Mouse (Mus musculus): Measurements from ENCODE around the gene Sumo1. TPM values are rescaled to one million over a fixed set of nuclear protein-coding genes. Genes with fewer than 3 reads are reported as not detected.

Sumo1 gene
- polyA plus RNA-seq, 1 experiment from 2014 or later, result 375 TPM

DNA sequence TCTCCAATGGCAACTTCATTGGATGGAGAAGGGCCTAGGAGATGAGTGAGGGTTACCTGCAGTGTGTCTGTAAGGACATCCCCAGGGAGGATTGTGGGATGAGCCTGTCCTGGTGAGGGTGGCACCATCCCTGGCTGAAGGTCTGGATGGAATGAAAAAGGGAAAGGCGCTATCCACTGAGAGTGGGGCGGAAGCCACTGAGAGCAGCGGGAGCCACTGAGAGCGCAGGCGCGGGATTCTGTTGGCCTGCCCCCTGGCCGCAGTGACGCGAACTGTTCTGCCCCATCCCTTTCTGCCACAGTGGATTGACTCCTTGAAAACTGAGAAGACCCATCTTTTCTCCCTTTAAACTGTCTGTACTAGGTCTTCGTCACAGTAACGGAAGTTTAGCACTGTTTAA lies 66.7 kb downstream of the Sumo1 start:
- Histone ChIP-seq H3K36me3 (no peaks in the 10 kb centered on the region), H3K27me3 (replicated peaks) (no peaks in the 10 kb centered on the region), H3K4me1 (replicated peaks) (no peaks in the 10 kb centered on the region), H3K27ac (no peak overlapping the region), H3K4me2 (replicated peaks) (no peak overlapping the region), H3K9me3 (no peaks in the 10 kb centered on the region), H3K4me3 (replicated peaks) (no peak overlapping the region), H3K9ac (no peak overlapping the region)
- WGBS, result 33% methylated on average over 11 of the region's 11 CpGs
- no peak for ATAC-seq

DNA sequence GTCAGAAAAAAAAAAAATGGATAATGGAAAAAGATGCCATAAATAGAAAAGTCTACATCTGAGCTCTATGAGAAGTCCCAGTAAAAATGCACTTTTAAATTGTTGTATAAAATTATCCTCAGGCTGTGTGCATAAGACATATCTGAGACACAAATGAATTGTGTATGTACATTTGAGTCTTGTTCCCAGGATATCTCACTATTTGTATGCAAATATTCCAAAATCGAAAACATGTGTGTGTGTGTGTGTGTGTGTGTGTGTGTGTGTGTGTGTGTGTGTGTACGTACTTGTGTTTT lies 67.3 kb downstream of the Sumo1 start:
- no peak for ATAC-seq
- Histone ChIP-seq H3K27me3 (replicated peaks) (no peaks in the 10 kb centered on the region), H3K27ac (no peak overlapping the region), H3K9me3 (no peaks in the 10 kb centered on the region), H3K9ac (no peak overlapping the region), H3K36me3 (no peaks in the 10 kb centered on the region), H3K4me3 (replicated peaks) (no peak overlapping the region), H3K4me1 (replicated peaks) (no peaks in the 10 kb centered on the region), H3K4me2 (replicated peaks) (no peak overlapping the region)
- WGBS, result 97% methylated on average over 2 of the region's 2 CpGs

DNA sequence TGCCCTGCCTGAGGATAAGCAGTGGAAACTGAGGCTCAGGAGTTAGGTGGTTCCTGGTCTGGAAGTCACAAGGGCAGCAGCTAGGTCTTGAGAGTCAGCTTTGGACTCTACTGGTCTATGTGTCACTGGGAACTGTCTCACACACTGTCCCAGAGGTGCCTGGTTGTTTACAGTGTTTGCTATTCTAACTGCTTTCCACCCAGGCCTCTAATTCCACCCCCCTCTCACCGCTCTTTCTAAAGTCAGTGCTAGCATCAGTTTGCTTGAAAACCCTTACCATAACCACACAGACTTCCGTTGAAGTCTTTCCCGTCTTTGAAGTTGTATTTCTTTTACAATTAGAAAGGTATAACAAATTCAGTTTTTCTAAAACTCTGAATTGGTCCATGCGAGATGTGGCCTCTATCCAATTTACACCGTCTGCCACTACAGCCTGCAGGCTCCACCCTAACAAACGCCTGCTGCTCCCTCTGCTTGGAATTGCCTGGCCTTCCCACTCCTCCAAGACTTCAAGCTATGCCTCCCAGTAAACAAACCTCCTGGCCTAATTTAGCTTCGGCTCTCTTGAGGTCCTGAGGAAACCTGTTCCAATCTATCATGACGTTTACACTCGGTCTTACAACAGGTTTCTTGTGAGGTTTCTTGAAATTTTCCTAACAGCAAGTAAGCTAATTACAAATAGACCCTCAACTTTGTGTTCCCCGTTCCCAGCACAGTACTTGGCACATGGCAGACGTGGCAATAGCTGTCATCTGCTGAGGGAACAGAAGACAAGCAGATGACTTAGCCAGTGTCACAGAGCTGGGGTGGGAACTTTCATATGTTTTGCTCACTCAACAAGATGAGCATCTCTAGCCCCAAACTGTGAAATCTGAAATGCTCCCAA lies 67.9 kb downstream of the Sumo1 start:
- no peak for ATAC-seq
- WGBS, result 41% methylated on average over 11 of the region's 11 CpGs
- no peaks in the 10 kb centered on the region for H3K36me3 ChIP-seq

DNA sequence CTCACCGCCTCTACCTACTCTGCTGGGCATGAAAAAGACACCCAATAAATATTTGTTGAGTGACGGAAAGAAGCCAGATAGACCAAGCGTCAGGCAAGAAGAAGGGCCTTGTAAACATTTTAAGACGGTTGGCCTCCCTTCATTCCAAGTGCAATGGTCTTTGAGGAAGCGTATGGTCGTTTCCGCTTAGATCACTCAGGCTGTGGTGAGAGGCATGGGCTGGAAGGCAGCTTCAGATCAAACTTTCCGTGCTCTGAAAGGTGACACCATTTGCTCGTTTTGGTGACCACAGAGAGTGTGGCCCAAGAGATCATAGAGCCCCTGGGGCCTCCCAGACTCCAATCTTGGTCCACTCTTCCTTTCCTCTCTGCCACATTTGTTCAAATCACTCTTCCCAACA lies 75.0 kb downstream of the Sumo1 start:
- no peak for ATAC-seq
- no peak overlapping the region for H3K4me3 ChIP-seq (replicated peaks)
- H3K9ac ChIP-seq, result no peak overlapping the region
- no peak overlapping the region for H3K4me2 ChIP-seq (replicated peaks)
- no peaks in the 10 kb centered on the region for H3K9me3 ChIP-seq
- no peak overlapping the region for H3K27ac ChIP-seq
- H3K27me3 ChIP-seq (replicated peaks), result peaks cover 3% of the 10 kb centered on the region; the same call in 1 of the 2 replicates
- H3K36me3 ChIP-seq, result no peaks in the 10 kb centered on the region
- H3K4me1 ChIP-seq (replicated peaks), result 0 out of 2 replicates have a peak, but pooled peaks cover 4% of the 10 kb centered on the region
- WGBS, result 77% methylated on average over 9 of the region's 9 CpGs

More for the DNA sequence above, 67.9 kb downstream of the Sumo1 start:
- Histone ChIP-seq H3K27me3 (replicated peaks) (no peaks in the 10 kb centered on the region), H3K4me3 (replicated peaks) (no peak overlapping the region), H3K9ac (no peak overlapping the region), H3K4me2 (replicated peaks) (no peak overlapping the region), H3K27ac (no peak overlapping the region), H3K4me1 (replicated peaks) (no peaks in the 10 kb centered on the region), H3K9me3 (no peaks in the 10 kb centered on the region)

DNA sequence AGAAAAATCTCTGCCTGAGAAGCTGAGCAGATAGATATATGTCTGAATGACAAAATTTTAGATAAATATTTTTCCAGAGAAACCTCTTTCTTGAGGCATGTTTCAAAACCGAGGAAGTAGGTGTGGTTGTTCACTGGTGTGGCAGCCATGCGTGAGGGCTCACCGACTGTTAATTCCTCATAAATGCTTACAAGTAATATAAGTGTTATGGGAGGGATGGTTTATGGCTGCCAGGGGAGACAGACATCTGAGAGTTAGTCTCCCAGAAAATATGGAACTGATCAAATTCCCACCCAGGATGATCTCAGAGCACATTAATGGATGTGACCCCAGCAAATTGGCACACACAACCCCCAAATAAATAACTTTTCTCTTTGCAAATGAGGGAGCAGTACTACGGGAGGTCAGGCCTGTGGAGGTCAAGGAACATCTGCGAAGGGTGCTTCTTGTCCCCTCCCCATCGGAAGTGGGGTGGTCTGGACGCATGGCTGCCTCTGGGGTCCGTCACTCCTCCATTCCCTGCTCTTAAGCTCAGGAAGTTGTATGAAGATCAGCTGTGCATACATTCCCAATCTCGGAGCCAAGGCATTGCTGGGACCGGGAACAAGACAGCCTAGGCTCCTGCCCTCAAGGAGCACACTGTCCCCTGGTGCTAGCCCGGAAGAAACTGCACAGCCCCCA lies 75.9 kb downstream of the Sumo1 start:
- Histone ChIP-seq H3K27ac (no peak overlapping the region), H3K27me3 (replicated peaks) (peaks cover 3% of the 10 kb centered on the region; the same call in 1 of the 2 replicates), H3K4me1 (replicated peaks) (0 out of 2 replicates have a peak, but pooled peaks cover 4% of the 10 kb centered on the region), H3K4me2 (replicated peaks) (no peak overlapping the region), H3K9me3 (no peaks in the 10 kb centered on the region), H3K36me3 (no peaks in the 10 kb centered on the region), H3K9ac (no peak overlapping the region), H3K4me3 (replicated peaks) (no peak overlapping the region)
- WGBS, result 66% methylated on average over 11 of the region's 11 CpGs
- ATAC-seq, result no peak

DNA sequence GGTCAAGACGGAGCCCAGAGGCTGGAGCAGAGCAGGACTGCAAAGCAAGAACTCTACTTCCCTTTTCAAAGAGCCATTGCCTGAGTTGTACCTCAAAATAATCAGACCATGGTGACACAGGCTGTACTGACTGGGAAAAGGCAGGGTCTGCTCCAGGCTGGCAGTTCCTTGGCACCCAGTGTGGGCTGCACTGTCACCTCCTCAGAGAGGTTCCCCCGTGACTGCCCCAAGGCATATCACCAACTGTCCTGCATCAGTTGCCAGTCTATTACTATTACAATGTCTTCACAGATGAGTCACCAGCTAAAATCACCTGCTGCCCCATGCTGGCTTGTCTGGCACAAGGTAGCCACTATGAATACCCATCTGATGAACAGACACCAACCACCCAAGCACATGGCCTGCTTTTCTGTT lies 77.0 kb downstream of the Sumo1 start:
- peaks cover 3% of the 10 kb centered on the region; the same call in 1 of the 2 replicates for H3K27me3 ChIP-seq (replicated peaks)
- no peak overlapping the region for H3K9ac ChIP-seq
- no peak overlapping the region for H3K4me2 ChIP-seq (replicated peaks)
- H3K4me1 ChIP-seq (replicated peaks), result 0 out of 2 replicates have a peak, but pooled peaks cover 4% of the 10 kb centered on the region
- WGBS, result 74% methylated on average over 2 of the region's 2 CpGs
- H3K4me3 ChIP-seq (replicated peaks), result no peak overlapping the region
- H3K9me3 ChIP-seq, result no peaks in the 10 kb centered on the region
- H3K36me3 ChIP-seq, result no peaks in the 10 kb centered on the region
- no peak for ATAC-seq
- no peak overlapping the region for H3K27ac ChIP-seq

DNA sequence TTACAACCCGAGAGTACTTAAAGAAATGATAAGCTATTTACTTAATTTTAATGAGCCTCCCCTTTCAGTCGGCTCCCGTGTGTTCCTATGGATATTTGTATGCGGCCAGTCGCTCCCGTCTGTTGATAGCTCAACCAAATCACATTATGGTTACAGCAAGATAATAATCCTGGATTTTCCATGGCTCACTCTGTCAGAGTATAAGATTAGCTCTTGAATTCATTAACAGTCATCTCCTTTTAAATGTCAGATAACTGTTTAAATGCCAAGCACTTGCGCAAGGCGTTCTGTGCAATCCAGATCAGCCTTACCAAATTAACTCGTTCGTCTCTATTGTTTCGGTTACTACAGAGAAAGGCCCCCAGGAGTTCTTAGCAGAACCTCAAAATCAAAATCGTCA lies 77.8 kb downstream of the Sumo1 start:
- Histone ChIP-seq H3K36me3 (no peaks in the 10 kb centered on the region), H3K9ac (no peak overlapping the region), H3K4me2 (replicated peaks) (no peak overlapping the region; the same call in 1 of the 2 replicates), H3K4me3 (replicated peaks) (no peak overlapping the region), H3K27me3 (replicated peaks) (peaks cover 3% of the 10 kb centered on the region; the same call in 1 of the 2 replicates), H3K27ac (no peak overlapping the region), H3K4me1 (replicated peaks) (0 out of 2 replicates have a peak, but pooled peaks cover 4% of the 10 kb centered on the region), H3K9me3 (no peaks in the 10 kb centered on the region)
- WGBS, result 40% methylated on average over 12 of the region's 12 CpGs
- ATAC-seq, result 0 out of 2 replicates have a peak, but pooled peaks have one; percentile 12

DNA sequence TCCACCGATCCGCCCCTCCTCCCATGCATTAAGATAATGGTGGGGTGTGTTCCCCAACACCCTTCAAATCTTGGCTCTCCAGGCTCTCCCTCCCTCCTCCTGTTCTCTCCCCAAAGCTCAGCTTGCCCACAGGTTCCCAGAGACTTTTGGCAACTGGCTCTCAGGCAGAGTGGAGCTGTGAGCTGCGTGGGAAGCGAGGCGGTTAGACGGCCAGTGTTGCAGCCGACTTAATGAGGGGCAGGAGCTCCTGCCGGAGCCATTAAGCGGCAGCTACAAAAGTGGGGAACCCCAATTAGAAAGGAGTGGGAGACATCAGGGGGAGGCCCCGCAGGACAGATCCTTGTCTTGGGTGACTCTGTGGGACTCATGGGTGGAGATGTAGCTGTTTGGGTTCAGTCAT lies 78.3 kb downstream of the Sumo1 start:
- Histone ChIP-seq H3K9ac (no peak overlapping the region), H3K27ac (no peak overlapping the region), H3K27me3 (replicated peaks) (peaks cover 3% of the 10 kb centered on the region; the same call in 1 of the 2 replicates), H3K36me3 (no peaks in the 10 kb centered on the region), H3K4me3 (replicated peaks) (no peak overlapping the region; the same call in 1 of the 2 replicates), H3K4me1 (replicated peaks) (0 out of 2 replicates have a peak, but pooled peaks cover 4% of the 10 kb centered on the region), H3K4me2 (replicated peaks) (no peak overlapping the region; the same call in 1 of the 2 replicates), H3K9me3 (no peaks in the 10 kb centered on the region)
- no peak for ATAC-seq
- 27% methylated on average over 10 of the region's 10 CpGs for WGBS

DNA sequence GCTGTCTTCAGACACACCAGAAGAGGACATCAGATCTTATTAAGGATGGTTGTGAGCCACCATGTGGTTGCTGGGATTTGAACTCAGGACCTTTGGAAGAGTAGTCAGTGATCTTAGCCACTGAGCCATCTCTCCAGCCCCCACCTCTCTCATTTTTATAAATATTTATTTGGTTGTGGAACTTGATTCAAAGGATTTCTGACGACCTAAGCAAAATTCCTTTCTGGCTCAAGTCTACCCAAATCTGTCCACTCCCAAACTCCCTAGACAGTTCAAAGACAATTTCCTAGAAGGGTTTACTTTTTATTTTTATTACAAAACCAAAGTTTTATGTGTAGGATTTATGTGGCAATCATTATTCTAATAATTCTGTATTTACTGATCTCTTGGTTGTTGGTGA lies 81.4 kb downstream of the Sumo1 start:
- peaks cover 3% of the 10 kb centered on the region; the same call in 1 of the 2 replicates for H3K27me3 ChIP-seq (replicated peaks)
- 54% methylated on average over 1 of the region's 1 CpGs for WGBS
- no peak overlapping the region for H3K9ac ChIP-seq
- no peak overlapping the region for H3K4me2 ChIP-seq (replicated peaks)
- no peak overlapping the region for H3K4me3 ChIP-seq (replicated peaks)
- no peaks in the 10 kb centered on the region for H3K36me3 ChIP-seq
- H3K4me1 ChIP-seq (replicated peaks), result 0 out of 2 replicates have a peak, but pooled peaks cover 4% of the 10 kb centered on the region
- H3K27ac ChIP-seq, result no peak overlapping the region
- no peak for ATAC-seq
- no peaks in the 10 kb centered on the region for H3K9me3 ChIP-seq

DNA sequence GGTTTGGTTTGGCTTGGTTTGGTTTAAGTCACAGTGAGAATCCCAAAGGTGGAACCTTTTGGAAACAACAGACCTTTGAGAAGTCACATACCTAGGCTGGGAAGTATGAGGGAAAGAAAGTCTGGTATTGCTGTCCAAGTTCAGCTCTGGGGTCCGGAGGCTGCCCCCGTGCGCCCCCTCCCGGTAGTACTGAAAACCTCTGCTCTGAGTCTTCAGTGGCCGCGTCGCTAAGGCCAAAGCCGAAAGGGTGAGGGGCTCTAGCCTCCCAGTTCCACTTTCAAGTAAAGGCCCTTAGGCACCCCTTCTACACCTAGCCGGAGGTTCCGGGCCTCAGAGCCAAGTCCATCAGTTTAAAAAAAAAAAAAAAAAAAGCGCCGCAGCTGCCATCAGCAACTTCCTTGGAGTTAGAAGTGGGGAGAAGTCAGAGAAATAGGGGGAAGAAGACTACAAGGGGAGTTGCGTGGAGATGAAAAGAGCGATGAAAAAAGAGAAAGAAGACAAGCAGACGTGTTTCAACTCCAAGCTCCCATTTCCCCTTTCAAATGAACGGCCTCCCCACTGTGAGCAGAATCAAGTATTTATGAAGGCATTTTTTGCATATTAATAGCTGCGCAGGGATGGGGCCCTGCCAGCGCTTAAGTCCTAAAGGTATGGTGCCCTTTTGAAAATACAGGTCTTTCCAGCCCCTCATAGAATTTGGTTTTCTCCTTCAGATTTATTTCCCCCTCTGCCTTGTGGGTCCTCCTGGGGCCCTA lies 85.8 kb downstream of the Sumo1 start:
- 22% methylated on average over 18 of the region's 18 CpGs for WGBS
- peak; percentile 26; the same call in 1 of the 2 replicates for ATAC-seq
- H3K27ac ChIP-seq, result no peak overlapping the region
- H3K36me3 ChIP-seq, result no peaks in the 10 kb centered on the region
- no peaks in the 10 kb centered on the region for H3K9me3 ChIP-seq
- no peak overlapping the region for H3K4me3 ChIP-seq (replicated peaks)
- H3K4me1 ChIP-seq (replicated peaks), result peaks cover 10% of the 10 kb centered on the region
- peak overlapping the region; percentile 39 for H3K4me2 ChIP-seq (replicated peaks)
- H3K27me3 ChIP-seq (replicated peaks), result no peaks in the 10 kb centered on the region
- H3K9ac ChIP-seq, result no peak overlapping the region

DNA sequence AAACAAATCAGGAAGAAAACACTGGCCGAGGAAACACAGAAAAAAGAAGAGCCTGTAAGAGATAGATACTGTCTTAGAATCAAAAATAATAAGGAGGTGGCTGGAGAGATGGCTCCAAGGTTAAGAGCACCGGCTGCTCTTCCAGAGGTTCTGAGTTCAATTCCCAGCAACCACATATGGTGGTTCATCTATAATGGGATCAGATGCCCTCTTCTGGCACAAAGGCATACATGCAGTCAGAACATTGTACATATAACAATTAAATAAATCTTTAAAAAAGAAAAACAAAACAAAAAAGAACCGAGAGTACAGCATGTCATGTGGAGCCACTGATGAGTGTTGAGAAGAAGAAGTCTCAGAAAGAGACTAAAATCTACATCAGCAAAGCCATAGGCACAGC lies 89.8 kb downstream of the Sumo1 start:
- H3K4me3 ChIP-seq (replicated peaks), result no peak overlapping the region
- H3K36me3 ChIP-seq, result no peaks in the 10 kb centered on the region
- H3K9me3 ChIP-seq, result no peaks in the 10 kb centered on the region
- H3K9ac ChIP-seq, result no peak overlapping the region
- H3K4me2 ChIP-seq (replicated peaks), result no peak overlapping the region
- peak overlapping the region; percentile 70 for H3K27ac ChIP-seq
- ATAC-seq, result no peak
- 69% methylated on average over 3 of the region's 3 CpGs for WGBS
- H3K27me3 ChIP-seq (replicated peaks), result no peaks in the 10 kb centered on the region; the same call in 1 of the 2 replicates
- H3K4me1 ChIP-seq (replicated peaks), result peaks cover 20% of the 10 kb centered on the region

Data from intestine, embryonic 15.5 days (tissue).